Mouse (Mus musculus) liver, adult 2 months (tissue): ENCODE data around the gene Adgrg5.

Source experiments
- CTCF ChIP-seq: fragments of 200-500 bp; IDR thresholded peaks from 2 replicates; pipeline ENCODE4 v1.5.1; 2011; ENCODE audit warnings: low read depth, low read length, control low read depth
- POLR2A ChIP-seq: fragments of 200-500 bp; IDR thresholded peaks from 2 replicates; pipeline ENCODE4 v1.6.1; 2011; ENCODE audit warnings: low read length, control low read depth; ENCODE audit not compliant: insufficient read depth; ENCODE audit errors: extremely low read depth

DNA sequence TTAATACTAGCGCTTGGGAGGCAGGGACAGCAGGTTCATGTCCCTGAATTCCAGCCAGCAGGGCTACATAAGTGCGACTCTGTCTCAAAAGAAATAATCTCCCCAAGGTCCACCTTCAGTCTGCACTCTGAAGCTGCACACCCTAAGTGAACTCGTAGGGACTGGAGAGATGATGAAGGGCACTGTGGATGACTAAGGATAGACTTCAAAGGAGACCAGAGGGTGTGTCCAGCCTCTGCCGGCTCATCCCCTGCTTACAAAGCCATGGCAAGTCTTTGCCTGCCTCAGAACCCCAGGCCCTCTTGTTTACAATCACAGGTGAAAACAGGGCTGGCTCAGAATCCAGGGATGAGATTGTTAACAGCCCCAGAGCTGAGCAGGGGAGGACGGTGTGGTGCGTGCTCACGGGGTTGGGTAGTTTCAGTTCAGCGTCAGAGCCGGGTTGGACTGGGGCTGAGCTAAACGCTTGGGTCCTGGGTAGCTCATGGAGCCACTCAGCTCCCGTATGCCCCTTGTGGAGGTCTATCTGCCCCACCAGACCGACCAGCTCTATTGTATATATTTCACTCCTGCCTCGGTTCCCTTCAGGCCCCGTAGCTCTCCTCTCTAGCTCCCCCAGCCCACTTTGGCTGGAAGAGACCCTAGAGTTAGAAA, 35.0 kb upstream of the Adgrg5 start:
- TF ChIP-seq CTCF, result no peak
- TF ChIP-seq POLR2A, result no peak
